Mouse (Mus musculus) lung, embryonic 14.5 days (tissue): ENCODE measurements around the gene Crtc3. TPM values are rescaled to one million over a fixed set of nuclear protein-coding genes. Genes with fewer than 3 reads are reported as not detected.

Experiments used
- ATAC-seq: fragments of 200-750 bp; cut with Nextera tagmentation; 2 replicates; pipeline ENCODE4 v1.8.0; 2017; ENCODE audit warnings: mild to moderate bottlenecking, moderate TSS enrichment, moderate library complexity; ENCODE audit not compliant: insufficient read depth
- DNase-seq: peaks from one replicate; pipeline ENCODE4 v3.0.0-alpha.2; 2015
- H3K27ac ChIP-seq: fragments of 300-500 bp; sonication (generic); 2 replicates; pipeline ENCODE4 v1.5.1; 2014; ENCODE audit warnings: low read depth, mild to moderate bottlenecking, moderate library complexity
- H3K27me3 ChIP-seq: fragments of 300-500 bp; sonication (generic); 2 replicates; pipeline ENCODE4 v1.6.1; 2014; ENCODE audit warnings: low read length, control low read depth; ENCODE audit not compliant: insufficient read depth
- H3K36me3 ChIP-seq: fragments of 300-500 bp; sonication (generic); 2 replicates; pipeline ENCODE4 v1.6.1; 2014; ENCODE audit warnings: control low read depth; ENCODE audit not compliant: insufficient read depth
- H3K4me1 ChIP-seq: fragments of 300-500 bp; sonication (generic); 2 replicates; pipeline ENCODE4 v1.6.1; 2014; ENCODE audit warnings: antibody characterized with exemption, control low read depth; ENCODE audit not compliant: insufficient read depth
- H3K4me2 ChIP-seq: fragments of 300-500 bp; sonication (generic); 2 replicates; pipeline ENCODE4 v1.6.1; 2014; ENCODE audit warnings: mild to moderate bottlenecking
- H3K4me3 ChIP-seq: fragments of 300-500 bp; sonication (generic); 2 replicates; pipeline ENCODE4 v1.5.1; 2014; ENCODE audit warnings: low read depth, low read length
- H3K9ac ChIP-seq: fragments of 300-500 bp; sonication (generic); 2 replicates; pipeline ENCODE4 v1.6.1; 2014
- H3K9me3 ChIP-seq: fragments of 300-500 bp; sonication (generic); 2 replicates; pipeline ENCODE4 v1.6.1; 2016; ENCODE audit warnings: low read depth, low read length, control low read depth
- CTCF ChIP-seq: IDR thresholded peaks from 2 replicates; pipeline ENCODE4 v1.5.1; 2016; ENCODE audit warnings: antibody characterized with exemption, low read depth
- WGBS: fragments of 180-500 bp; shearing (Covaris S2); extraction: QIAGEN DNeasy Blood & Tissue Kit; methylation state at CpG from one replicate; pipeline ENCODE4 v1.1.7; 2014; 5-methylcytosine and 5-hydroxymethylcytosine counted together
- polyA plus RNA-seq: library from polyadenylated mRNA; unstranded; fragments of >200 nt; fragmentation: Nextera tagmentation; extraction: Ambion mirVana; gene quantifications from 2 replicates; pipeline ENCODE4 v1.2.1, GENCODE M21; 2014

Crtc3 gene
- polyA plus RNA-seq, 1 experiment from 2014 or later, result 27.5 TPM

DNA sequence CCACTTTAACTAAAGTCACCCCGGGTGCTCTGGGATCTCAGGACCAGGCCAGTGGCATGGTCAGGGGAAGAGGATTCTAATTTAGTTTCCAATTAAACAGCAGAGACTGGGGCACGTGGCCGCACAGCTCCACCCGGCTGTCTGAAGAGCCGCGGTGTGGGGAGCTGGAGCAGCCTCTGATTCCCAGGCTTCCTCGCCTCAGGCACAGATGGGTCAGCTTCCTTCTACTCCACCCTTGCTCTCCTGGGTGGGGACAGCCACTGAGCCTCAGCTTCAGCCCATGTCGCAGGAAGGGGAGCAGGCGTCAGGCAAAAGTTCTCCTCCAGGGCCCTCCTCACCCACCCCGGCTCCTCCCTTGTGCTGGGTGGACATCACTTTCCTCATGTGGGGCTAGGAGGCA, 101.0 kb downstream of the Crtc3 start:
- peak overlapping the region; percentile 4; the same call in 1 of the 2 replicates for H3K4me3 ChIP-seq
- 13% methylated on average over 10 of the region's 10 CpGs for WGBS
- peaks cover 35% of the 10 kb centered on the region for H3K36me3 ChIP-seq
- peak overlapping the region; percentile 33 for H3K9ac ChIP-seq
- 0 out of 2 replicates have a peak, but pooled peaks cover 5% of the 10 kb centered on the region for H3K4me1 ChIP-seq
- peak overlapping the region; percentile 37 for H3K4me2 ChIP-seq
- H3K9me3 ChIP-seq, result no peaks in the 10 kb centered on the region
- no peak overlapping the region for H3K27ac ChIP-seq
- DNase-seq, result peak; percentile 47
- peak; percentile 36 for ATAC-seq
- TF ChIP-seq CTCF, result no peak
- no peaks in the 10 kb centered on the region for H3K27me3 ChIP-seq

DNA sequence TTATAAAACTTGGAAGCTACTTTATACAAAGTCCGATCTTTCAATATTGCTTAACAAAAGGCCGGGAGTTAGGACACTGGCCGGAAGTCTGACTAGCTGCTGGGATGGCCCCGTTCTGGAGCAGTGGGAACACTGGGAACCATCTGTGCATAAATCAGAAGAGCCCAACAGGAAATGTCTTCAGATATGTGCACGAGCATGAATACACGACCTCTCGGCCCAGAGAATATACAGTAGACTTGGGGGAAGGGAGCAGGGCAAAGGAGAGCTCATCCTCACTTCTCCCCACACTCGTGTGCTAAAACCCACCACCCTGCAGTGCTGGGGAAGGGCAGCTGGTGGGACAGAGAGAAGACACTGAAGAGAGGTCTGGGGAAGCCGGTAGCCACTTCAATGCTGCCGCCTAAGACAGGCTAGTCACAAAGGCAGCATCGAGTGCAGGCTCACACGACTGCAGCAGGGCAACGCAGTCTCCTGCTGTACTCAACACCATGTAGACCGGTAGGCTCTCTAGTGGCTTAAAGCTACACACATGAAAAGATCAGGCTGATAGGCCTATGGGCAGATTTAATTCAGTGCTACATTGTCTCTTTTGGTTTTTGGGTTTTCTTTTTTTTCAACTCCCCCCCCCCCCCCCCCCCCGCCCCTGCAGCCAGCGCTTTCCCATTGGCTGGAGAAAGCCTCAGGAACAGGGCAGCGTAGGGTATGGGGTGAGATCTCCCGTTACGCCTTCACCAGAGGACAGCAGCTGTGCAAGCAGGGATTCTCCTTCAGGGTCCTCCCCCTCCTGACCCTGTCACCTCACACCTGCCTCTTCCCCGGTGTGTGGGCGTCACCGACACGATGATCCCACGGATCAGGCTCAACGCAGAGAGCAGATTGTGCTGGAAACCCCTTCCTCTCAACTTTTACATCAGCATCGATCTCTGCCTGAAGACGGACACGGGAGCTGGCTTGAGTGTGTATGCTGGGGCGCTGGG, 101.7 kb downstream of the Crtc3 start:
- peak overlapping the region; percentile 37 for H3K4me2 ChIP-seq
- 0 out of 2 replicates have a peak, but pooled peaks cover 5% of the 10 kb centered on the region for H3K4me1 ChIP-seq
- DNase-seq (peak; percentile 70), ATAC-seq (peak; percentile 64)
- H3K4me3 ChIP-seq, result peak overlapping the region; percentile 4; the same call in 1 of the 2 replicates
- no peaks in the 10 kb centered on the region for H3K27me3 ChIP-seq
- H3K9me3 ChIP-seq, result no peaks in the 10 kb centered on the region
- peak overlapping the region; percentile 33 for H3K9ac ChIP-seq
- H3K27ac ChIP-seq, result peak overlapping the region; percentile 87
- H3K36me3 ChIP-seq, result peaks cover 29% of the 10 kb centered on the region
- TF ChIP-seq CTCF, result no peak
- WGBS, result 9% methylated on average over 27 of the region's 29 CpGs

DNA sequence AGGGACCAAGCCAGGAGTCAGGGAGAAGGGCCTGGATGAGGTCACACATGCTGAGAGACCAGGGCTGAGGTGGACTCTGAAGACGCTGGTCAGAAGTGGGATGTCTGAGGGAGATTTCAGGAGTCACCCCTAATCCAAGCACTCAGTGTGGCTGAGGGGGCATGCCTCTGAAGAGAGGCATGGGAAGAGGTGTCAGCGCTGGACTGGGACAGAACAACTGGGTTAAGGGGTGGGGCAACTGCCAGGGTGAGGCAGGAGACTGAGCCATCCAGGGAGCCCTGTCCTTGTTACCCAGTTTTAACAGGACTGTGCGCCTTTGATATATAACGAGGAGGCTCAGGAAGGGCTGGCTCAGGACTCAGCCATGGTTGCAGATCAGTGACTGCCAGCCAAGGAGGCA, 102.5 kb downstream of the Crtc3 start:
- no peaks in the 10 kb centered on the region for H3K27me3 ChIP-seq
- 0 out of 2 replicates have a peak overlapping the region, but pooled peaks have one; percentile 33 for H3K9ac ChIP-seq
- ATAC-seq, result peak; percentile 10; the same call in 1 of the 2 replicates
- H3K4me1 ChIP-seq, result 0 out of 2 replicates have a peak, but pooled peaks cover 5% of the 10 kb centered on the region
- TF ChIP-seq CTCF, result no peak
- no peak overlapping the region for H3K4me3 ChIP-seq
- H3K36me3 ChIP-seq, result peaks cover 22% of the 10 kb centered on the region
- no peak for DNase-seq
- H3K9me3 ChIP-seq, result no peaks in the 10 kb centered on the region
- H3K27ac ChIP-seq, result peak overlapping the region; percentile 87
- WGBS, result 42% methylated on average over 4 of the region's 4 CpGs
- H3K4me2 ChIP-seq, result no peak overlapping the region

DNA sequence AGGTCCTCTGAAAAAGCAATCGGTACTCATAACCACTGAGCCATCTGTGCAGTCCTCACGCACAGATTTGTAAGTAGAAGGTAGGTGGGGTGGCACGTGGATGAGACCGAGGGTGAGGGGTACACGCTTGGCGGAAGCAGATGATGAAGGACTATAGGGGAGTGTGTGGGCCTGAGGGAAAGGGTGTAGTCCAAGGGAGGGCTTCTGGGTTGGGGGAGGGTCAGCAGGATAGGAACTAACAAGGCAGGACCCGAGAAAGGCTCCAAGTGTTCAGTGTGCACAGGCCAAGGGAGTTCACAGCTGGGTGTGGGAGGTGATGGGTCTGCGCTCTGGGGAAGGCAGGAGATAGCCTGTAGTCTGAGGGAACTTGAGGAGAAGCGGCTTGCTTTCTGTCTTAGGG, 103.3 kb downstream of the Crtc3 start:
- Histone ChIP-seq H3K4me2 (no peak overlapping the region), H3K36me3 (peaks cover 22% of the 10 kb centered on the region), H3K4me3 (no peak overlapping the region), H3K9me3 (no peaks in the 10 kb centered on the region), H3K27me3 (no peaks in the 10 kb centered on the region), H3K4me1 (0 out of 2 replicates have a peak, but pooled peaks cover 5% of the 10 kb centered on the region), H3K27ac (no peak overlapping the region), H3K9ac (no peak overlapping the region)
- DNase-seq (no peak), ATAC-seq (no peak)
- TF ChIP-seq CTCF, result no peak
- 81% methylated on average over 9 of the region's 9 CpGs for WGBS

DNA sequence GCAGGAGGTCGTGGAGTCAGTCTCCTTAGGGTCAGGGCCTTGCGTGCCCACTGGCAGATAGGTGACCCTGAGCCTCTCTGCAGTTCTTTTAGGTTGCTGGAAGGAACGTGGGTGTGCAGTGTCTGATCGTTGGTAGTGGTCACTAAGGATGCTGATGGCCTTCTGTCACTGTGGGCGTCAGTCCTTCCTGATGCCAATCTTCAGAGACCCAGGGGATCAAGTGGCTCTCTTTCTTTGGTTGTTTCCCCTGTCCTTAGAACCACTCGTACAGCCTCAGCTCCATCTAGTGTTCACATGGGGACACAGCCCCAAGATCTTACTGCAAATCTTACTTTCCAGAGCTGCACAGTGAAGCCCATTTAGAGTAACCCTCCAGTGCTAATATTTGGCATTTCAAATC, 104.7 kb downstream of the Crtc3 start:
- 30% methylated on average over 6 of the region's 6 CpGs for WGBS
- Histone ChIP-seq H3K27ac (no peak overlapping the region), H3K4me3 (no peak overlapping the region), H3K9me3 (no peaks in the 10 kb centered on the region), H3K9ac (no peak overlapping the region), H3K4me1 (0 out of 2 replicates have a peak, but pooled peaks cover 5% of the 10 kb centered on the region), H3K4me2 (no peak overlapping the region), H3K27me3 (no peaks in the 10 kb centered on the region), H3K36me3 (peaks cover 8% of the 10 kb centered on the region; the same call in 1 of the 2 replicates)
- ATAC-seq, result no peak
- peak; percentile 87 for TF ChIP-seq CTCF
- peak; percentile 88 for DNase-seq

DNA sequence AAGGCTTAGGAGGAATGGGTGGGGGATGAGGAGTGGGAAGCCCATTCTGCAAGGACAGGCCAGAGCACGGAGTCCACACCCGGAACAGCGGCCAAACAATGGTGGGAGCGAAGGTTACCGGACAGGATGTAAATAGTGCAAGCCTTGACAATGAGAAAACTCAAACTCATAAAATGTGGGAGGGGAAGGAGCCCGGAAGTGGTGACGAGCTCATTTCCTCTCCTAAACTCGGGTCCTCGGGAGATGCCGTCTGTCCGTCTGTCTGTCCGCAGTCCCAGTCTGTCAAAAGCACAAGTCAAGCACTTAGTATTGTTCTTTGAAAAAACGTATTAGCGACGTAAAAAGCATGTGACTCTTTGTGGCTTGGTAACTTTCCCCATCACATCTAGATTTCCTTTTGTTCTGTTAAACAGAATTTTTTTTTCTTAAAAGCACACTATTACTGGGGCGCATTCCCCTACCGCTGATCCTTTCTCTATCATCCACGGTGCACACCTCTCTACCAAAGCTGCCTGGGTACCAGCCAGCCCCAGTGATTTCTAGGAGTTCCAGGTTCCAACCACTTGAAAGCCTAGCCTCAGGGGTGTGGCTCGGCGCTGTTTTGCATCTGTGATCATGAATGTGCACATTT, 105.7 kb downstream of the Crtc3 start:
- Histone ChIP-seq H3K9ac (no peak overlapping the region), H3K4me2 (peak overlapping the region; percentile 25; the same call in 1 of the 2 replicates), H3K27ac (peak overlapping the region; percentile 56; the same call in 1 of the 2 replicates), H3K4me3 (no peak overlapping the region), H3K4me1 (0 out of 2 replicates have a peak, but pooled peaks cover 5% of the 10 kb centered on the region), H3K27me3 (no peaks in the 10 kb centered on the region), H3K9me3 (no peaks in the 10 kb centered on the region), H3K36me3 (no peaks in the 10 kb centered on the region)
- TF ChIP-seq CTCF, result no peak
- ATAC-seq (no peak), DNase-seq (peak; percentile 62)
- 55% methylated on average over 20 of the region's 20 CpGs for WGBS
